Mouse (Mus musculus): ENCODE data around the gene Npcd.

DNA sequence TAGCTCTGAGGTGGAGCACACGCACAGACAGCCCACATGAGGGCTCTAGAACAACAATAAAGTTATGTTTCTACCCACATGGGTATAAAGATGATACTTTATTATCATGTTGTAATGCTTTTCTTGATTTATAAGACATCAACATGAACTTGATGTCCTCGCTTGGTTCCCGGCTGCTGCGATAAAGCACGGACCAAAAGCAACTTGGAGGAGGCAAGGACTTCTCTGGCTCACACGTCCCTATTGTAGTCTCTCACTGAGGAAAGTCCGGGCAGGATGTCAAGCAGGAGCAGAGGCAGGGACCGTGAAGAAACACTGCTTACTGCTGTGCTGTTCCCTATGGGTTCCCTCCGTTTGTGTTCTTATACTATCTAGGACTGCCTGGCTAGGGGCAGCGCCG is 90.0 kb downstream of the Npcd start:
- TF ChIP-seq POLR2A (IDR thresholded peaks at IDR 0.05; ENCODE audit: insufficient read depth, low read length) (no peak), EP300 (IDR thresholded peaks at IDR 0.05; ENCODE audit: insufficient read depth, low read depth, low read length) (no peak), CTCF (IDR thresholded peaks at IDR 0.05; ENCODE audit: low read depth, low read length) (no peak)
